Mouse (Mus musculus): ENCODE measurements at regions not wholly inside any gene's neighbourhood (a gene's known extent, or its start where the extent isn't known, plus 50 kb on each side); places are given as distances from the start of the nearest gene placed in this dataset.

DNA sequence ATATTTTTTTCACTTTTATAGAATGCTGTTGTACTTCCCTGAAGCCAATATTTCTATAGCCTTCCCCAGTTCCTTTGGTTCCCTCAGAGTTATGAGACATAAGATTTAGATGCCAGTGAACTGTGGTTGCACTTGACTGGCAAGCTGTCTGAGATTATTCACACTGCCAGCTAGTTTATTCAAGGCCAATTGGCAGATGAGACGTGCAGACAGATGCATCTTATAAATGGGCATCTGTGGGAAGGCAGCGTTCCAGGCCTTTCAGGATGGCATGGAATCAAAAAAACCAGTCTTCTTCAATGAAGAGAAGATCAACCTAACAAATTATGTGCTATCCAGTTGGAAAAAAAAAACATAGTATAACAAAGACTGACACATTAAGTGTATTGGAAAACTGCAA is 1225.6 kb upstream of the 1700009N14Rik start:
- peak; percentile 88 to 89 for DNase-seq

All from cerebellum, postnatal 10 days (tissue).